Mouse (Mus musculus) C2C12 (cell line): Measurements from ENCODE around the gene Pigz.

ENCODE experiments used
- CTCF ChIP-seq: IDR thresholded peaks from one replicate; pipeline ENCODE4 v1.5.1; 2011; ENCODE audit not compliant: control insufficient read depth, insufficient read depth, insufficient read length
- MAX ChIP-seq: IDR thresholded peaks from one replicate; pipeline ENCODE4 v1.6.1; 2011; ENCODE audit warnings: mild to moderate bottlenecking, control low read depth
- MYOD1 ChIP-seq: IDR thresholded peaks from one replicate; pipeline ENCODE4 v1.6.1; 2011; ENCODE audit warnings: low read depth; ENCODE audit not compliant: control insufficient read depth, insufficient read length

DNA sequence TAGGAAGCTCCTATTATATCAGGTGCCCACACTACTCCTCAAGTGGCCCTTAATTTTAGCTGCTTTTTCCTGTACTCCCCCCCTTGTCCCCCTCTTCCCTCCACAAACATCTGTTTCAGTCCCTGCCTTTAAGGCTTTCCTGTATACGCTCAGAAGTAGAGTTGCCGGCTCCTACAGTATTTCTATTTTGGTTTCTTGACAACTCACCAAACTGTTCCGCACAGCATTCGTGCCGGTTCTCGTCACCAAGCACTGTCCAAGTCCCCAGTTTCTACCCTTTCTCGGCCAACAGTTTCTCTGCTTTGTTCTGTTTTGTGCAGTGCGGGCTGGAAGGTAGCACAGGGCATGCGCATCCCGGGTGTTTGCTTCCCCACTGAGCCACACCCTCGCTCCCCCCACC is 24.7 kb upstream of the Pigz start:
- TF ChIP-seq MAX, result no peak
- no peak for TF ChIP-seq CTCF
- no peak for TF ChIP-seq MYOD1
